Mouse (Mus musculus): ENCODE data around the gene Gm9857. TPM values are rescaled to one million over a fixed set of nuclear protein-coding genes. Genes with fewer than 3 reads are reported as not detected.
A peak's percentile ranks its signal among the peaks of the same experiment; 100 is the strongest.

Gm9857 gene
- polyA plus RNA-seq (2016; fragmentation: Nextera tagmentation; extraction: Ambion mirVana) = not detected in 2 replicates

GRCm38 (mm10) chr3:108940001-108940633 is at the start of gene Gm9857:
Gm9857 (minus strand) TSS chr3:108940445.
- no peak within 1 kb of the TSS for H3K9ac ChIP-seq (replicated peaks)
- H3K4me3 ChIP-seq = peak within 1 kb of the TSS; percentile 35
- no peaks in the 10 kb centered on the region for H3K36me3 ChIP-seq
- no peak within 1 kb of the TSS for H3K27ac ChIP-seq (replicated peaks)
- no peaks in the 10 kb centered on the region for H3K9me3 ChIP-seq
- H3K27me3 ChIP-seq = 0 out of 2 replicates have a peak, but pooled peaks cover 3% of the 10 kb centered on the region
- WGBS = 63% methylated on average over 54 of the region's 59 CpGs
- ATAC-seq (ENCODE audit: low FRiP score, low read depth) = peak; percentile 65
- H3K4me2 ChIP-seq (replicated peaks) = peak within 1 kb of the TSS; percentile 51
- no peaks in the 10 kb centered on the region for H3K4me1 ChIP-seq

GRCm38 (mm10) chr3:108987009-108987659 is 46.9 kb upstream of the Gm9857 start:
- ATAC-seq (ENCODE audit: low FRiP score, low read depth) = peak; percentile 78
- Histone ChIP-seq H3K27ac (replicated peaks) (peak overlapping the region; percentile 77), H3K4me1 (peaks cover 12% of the 10 kb centered on the region), H3K9me3 (no peaks in the 10 kb centered on the region), H3K27me3 (no peaks in the 10 kb centered on the region), H3K4me2 (replicated peaks) (no peak overlapping the region), H3K36me3 (0 out of 2 replicates have a peak, but pooled peaks cover 22% of the 10 kb centered on the region), H3K9ac (replicated peaks) (no peak overlapping the region), H3K4me3 (no peak overlapping the region)
- 55% methylated on average over 12 of the region's 12 CpGs for WGBS

- H3K36me3 ChIP-seq = 0 out of 2 replicates have a peak, but pooled peaks cover 22% of the 10 kb centered on the region
- peak overlapping the region; percentile 77 for H3K27ac ChIP-seq (replicated peaks)
- peak; percentile 82 for ATAC-seq (ENCODE audit: low FRiP score, low read depth)
- WGBS = 79% methylated on average over 1 of the region's 1 CpGs
- no peak overlapping the region for H3K9ac ChIP-seq (replicated peaks)
- no peaks in the 10 kb centered on the region for H3K27me3 ChIP-seq
- peaks cover 12% of the 10 kb centered on the region for H3K4me1 ChIP-seq
- H3K4me2 ChIP-seq (replicated peaks) = no peak overlapping the region
- H3K4me3 ChIP-seq = no peak overlapping the region
- no peaks in the 10 kb centered on the region for H3K9me3 ChIP-seq
Measured at GRCm38 (mm10) chr3:108986534-108986933, 46.3 kb upstream of the Gm9857 start.

- H3K27me3 ChIP-seq = no peaks in the 10 kb centered on the region
- ATAC-seq (ENCODE audit: low FRiP score, low read depth) = no peak
- H3K36me3 ChIP-seq = peaks cover 21% of the 10 kb centered on the region
- no peaks in the 10 kb centered on the region for H3K9me3 ChIP-seq
- no peak overlapping the region for H3K4me3 ChIP-seq
- H3K9ac ChIP-seq (replicated peaks) = no peak overlapping the region
- H3K4me1 ChIP-seq = peaks cover 12% of the 10 kb centered on the region
- H3K27ac ChIP-seq (replicated peaks) = no peak overlapping the region
- 85% methylated on average over 5 of the region's 5 CpGs for WGBS
- no peak overlapping the region for H3K4me2 ChIP-seq (replicated peaks)
Measured at GRCm38 (mm10) chr3:108983989-108984388, 43.7 kb upstream of the Gm9857 start.

GRCm38 (mm10) chr3:108981946-108982345 is 41.7 kb upstream of the Gm9857 start:
- Histone ChIP-seq H3K27ac (replicated peaks) (no peak overlapping the region), H3K36me3 (peaks cover 42% of the 10 kb centered on the region), H3K4me1 (peaks cover 5% of the 10 kb centered on the region), H3K9ac (replicated peaks) (no peak overlapping the region), H3K4me3 (no peak overlapping the region), H3K9me3 (no peaks in the 10 kb centered on the region), H3K4me2 (replicated peaks) (no peak overlapping the region), H3K27me3 (no peaks in the 10 kb centered on the region)
- 86% methylated on average over 6 of the region's 6 CpGs for WGBS
- no peak for ATAC-seq (ENCODE audit: low FRiP score, low read depth)

GRCm38 (mm10) chr3:108977340-108978030 is 37.2 kb upstream of the Gm9857 start:
- no peak overlapping the region for H3K9ac ChIP-seq (replicated peaks)
- H3K36me3 ChIP-seq = peaks cover 38% of the 10 kb centered on the region
- no peak overlapping the region for H3K4me3 ChIP-seq
- no peaks in the 10 kb centered on the region for H3K9me3 ChIP-seq
- no peak for ATAC-seq (ENCODE audit: low FRiP score, low read depth)
- H3K27ac ChIP-seq (replicated peaks) = no peak overlapping the region
- no peaks in the 10 kb centered on the region for H3K4me1 ChIP-seq
- no peak overlapping the region for H3K4me2 ChIP-seq (replicated peaks)
- WGBS = 93% methylated on average over 13 of the region's 13 CpGs
- no peaks in the 10 kb centered on the region for H3K27me3 ChIP-seq

- Histone ChIP-seq H3K9me3 (no peaks in the 10 kb centered on the region), H3K27ac (replicated peaks) (no peak overlapping the region), H3K4me2 (replicated peaks) (no peak overlapping the region), H3K4me1 (no peaks in the 10 kb centered on the region), H3K36me3 (peaks cover 30% of the 10 kb centered on the region), H3K9ac (replicated peaks) (no peak overlapping the region), H3K27me3 (no peaks in the 10 kb centered on the region), H3K4me3 (no peak overlapping the region)
- ATAC-seq (ENCODE audit: low FRiP score, low read depth) = no peak
- 92% methylated on average over 15 of the region's 15 CpGs for WGBS
Measured at GRCm38 (mm10) chr3:108974920-108975485, 34.8 kb upstream of the Gm9857 start.

- Histone ChIP-seq H3K4me1 (no peaks in the 10 kb centered on the region), H3K9me3 (no peaks in the 10 kb centered on the region), H3K4me2 (replicated peaks) (no peak overlapping the region), H3K27ac (replicated peaks) (no peak overlapping the region), H3K4me3 (no peak overlapping the region), H3K36me3 (peaks cover 22% of the 10 kb centered on the region), H3K27me3 (no peaks in the 10 kb centered on the region), H3K9ac (replicated peaks) (no peak overlapping the region)
- ATAC-seq (ENCODE audit: low FRiP score, low read depth) = no peak
- 88% methylated on average over 13 of the region's 13 CpGs for WGBS
Measured at GRCm38 (mm10) chr3:108973980-108974660, 33.9 kb upstream of the Gm9857 start.

GRCm38 (mm10) chr3:108966051-108966450 is 25.8 kb upstream of the Gm9857 start:
- no peaks in the 10 kb centered on the region for H3K9me3 ChIP-seq
- H3K27me3 ChIP-seq = no peaks in the 10 kb centered on the region
- H3K4me3 ChIP-seq = no peak overlapping the region
- no peak overlapping the region for H3K27ac ChIP-seq (replicated peaks)
- no peak overlapping the region for H3K4me2 ChIP-seq (replicated peaks)
- 97% methylated on average over 3 of the region's 3 CpGs for WGBS
- H3K4me1 ChIP-seq = peaks cover 20% of the 10 kb centered on the region
- no peak overlapping the region for H3K9ac ChIP-seq (replicated peaks)
- no peak for ATAC-seq (ENCODE audit: low FRiP score, low read depth)
- no peaks in the 10 kb centered on the region for H3K36me3 ChIP-seq

GRCm38 (mm10) chr3:108964361-108965044 is 24.3 kb upstream of the Gm9857 start:
- H3K4me1 ChIP-seq = peaks cover 21% of the 10 kb centered on the region
- WGBS = 71% methylated on average over 7 of the region's 7 CpGs

GRCm38 (mm10) chr3:108963776-108964175 is 23.5 kb upstream of the Gm9857 start:
- H3K4me2 ChIP-seq (replicated peaks) = no peak overlapping the region
- H3K9ac ChIP-seq (replicated peaks) = no peak overlapping the region
- H3K9me3 ChIP-seq = no peaks in the 10 kb centered on the region
- no peaks in the 10 kb centered on the region for H3K27me3 ChIP-seq
- H3K36me3 ChIP-seq = no peaks in the 10 kb centered on the region
- no peak for ATAC-seq (ENCODE audit: low FRiP score, low read depth)
- H3K4me3 ChIP-seq = no peak overlapping the region
- no peak overlapping the region for H3K27ac ChIP-seq (replicated peaks)
- 86% methylated on average over 3 of the region's 3 CpGs for WGBS
- peaks cover 21% of the 10 kb centered on the region for H3K4me1 ChIP-seq

More at GRCm38 (mm10) chr3:108964361-108965044, 24.3 kb upstream of the Gm9857 start:
- Histone ChIP-seq H3K27me3 (no peaks in the 10 kb centered on the region), H3K4me2 (replicated peaks) (no peak overlapping the region), H3K36me3 (no peaks in the 10 kb centered on the region), H3K4me3 (no peak overlapping the region), H3K27ac (replicated peaks) (no peak overlapping the region), H3K9ac (replicated peaks) (no peak overlapping the region), H3K9me3 (no peaks in the 10 kb centered on the region)
- no peak for ATAC-seq (ENCODE audit: low FRiP score, low read depth)
